Comparison of ENCODE assay signal across 8 mouse cellular contexts in genomic region chr3:95015891-95016531, GRCm38 (mm10). TPM values are rescaled to one million over a fixed set of nuclear protein-coding genes. Genes with fewer than 3 reads are reported as not detected.
DNase-seq lines count a peak whose midpoint lies in the region; ATAC-seq and TF ChIP-seq lines count a peak whose summit lies in the region.

No protein-coding gene starts in this region.

- peak; percentile 3; the same call in 1 of the 2 replicates for TF ChIP-seq CTCF in bone marrow, adult 2 months (IDR thresholded peaks at IDR 0.05; ENCODE audit: control insufficient read depth, insufficient read depth, low read length)
- no peak for TF ChIP-seq CTCF in midbrain, postnatal 0 days (IDR thresholded peaks at IDR 0.05)

- peak overlapping the region; percentile 96 for H3K27ac ChIP-seq in bone marrow, adult 2 months (ENCODE audit: control insufficient read depth, insufficient read depth, low read depth, low read length, poor library complexity)
- H3K27ac ChIP-seq in embryonic facial prominence, embryonic 15.5 days (replicated peaks), result peak overlapping the region; percentile 96
- H3K27ac ChIP-seq in limb, embryonic 14.5 days (replicated peaks; ENCODE audit: low read depth, low read length), result peak overlapping the region; percentile 96
- peak overlapping the region; percentile 98 for H3K27ac ChIP-seq in midbrain, postnatal 0 days (ENCODE audit: low read depth, low read length)

- peak overlapping the region; percentile 21 for H3K9ac ChIP-seq in embryonic facial prominence, embryonic 15.5 days
- peak overlapping the region; percentile 54 for H3K9ac ChIP-seq in limb, embryonic 14.5 days (ENCODE audit: low read depth, low read length, severe bottlenecking)
- peak overlapping the region; percentile 62 for H3K9ac ChIP-seq in midbrain, postnatal 0 days (replicated peaks; ENCODE audit: low read length, poor library complexity, severe bottlenecking)

- peak; percentile 71 for ATAC-seq in embryonic facial prominence, embryonic 15.5 days (ENCODE audit: insufficient number of reproducible peaks, low FRiP score, low TSS enrichment, low read depth)
- peak; percentile 79 for ATAC-seq in limb, embryonic 14.5 days (ENCODE audit: low FRiP score, low read depth)
- ATAC-seq in midbrain, postnatal 0 days (ENCODE audit: low FRiP score), result peak; percentile 88

- no peaks in the 10 kb centered on the region for H3K9me3 ChIP-seq in embryonic facial prominence, embryonic 15.5 days (replicated peaks)
- H3K9me3 ChIP-seq in limb, embryonic 14.5 days (ENCODE audit: control insufficient read depth, low read length), result no peaks in the 10 kb centered on the region
- H3K9me3 ChIP-seq in midbrain, postnatal 0 days (ENCODE audit: low read length), result no peaks in the 10 kb centered on the region

- under 1% methylated on average over 40 of the region's 40 CpGs for WGBS in bone marrow, adult 2 months
- under 1% methylated on average over 40 of the region's 40 CpGs for WGBS in embryonic facial prominence, embryonic 15.5 days
- under 1% methylated on average over 37 of the region's 40 CpGs for WGBS in limb, embryonic 14.5 days
- under 1% methylated on average over 40 of the region's 40 CpGs for WGBS in midbrain, postnatal 0 days

- peak overlapping the region; percentile 68 for H3K4me2 ChIP-seq in embryonic facial prominence, embryonic 15.5 days (replicated peaks)
- H3K4me2 ChIP-seq in limb, embryonic 14.5 days (replicated peaks; ENCODE audit: low read depth, low read length, severe bottlenecking), result peak overlapping the region; percentile 91
- H3K4me2 ChIP-seq in midbrain, postnatal 0 days (ENCODE audit: low read depth, low read length, poor library complexity, severe bottlenecking), result peak overlapping the region; percentile 50

- H3K4me1 ChIP-seq in bone marrow, adult 2 months (ENCODE audit: control insufficient read depth, insufficient read depth, low read length), result no peaks in the 10 kb centered on the region; the same call in 1 of the 2 replicates
- H3K4me1 ChIP-seq in embryonic facial prominence, embryonic 15.5 days, result peaks cover 25% of the 10 kb centered on the region
- peaks cover 18% of the 10 kb centered on the region; the same call in 1 of the 2 replicates for H3K4me1 ChIP-seq in limb, embryonic 14.5 days (ENCODE audit: control insufficient read depth, insufficient read depth, low read length)
- H3K4me1 ChIP-seq in midbrain, postnatal 0 days (ENCODE audit: insufficient read depth, low read length), result peaks cover 11% of the 10 kb centered on the region; the same call in 1 of the 2 replicates

- H3K4me3 ChIP-seq in bone marrow, adult 2 months (replicated peaks; ENCODE audit: control insufficient read depth, low read depth, low read length), result peak overlapping the region; percentile 87
- H3K4me3 ChIP-seq in embryonic facial prominence, embryonic 15.5 days (replicated peaks), result peak overlapping the region; percentile 89
- peak overlapping the region; percentile 83 for H3K4me3 ChIP-seq in limb, embryonic 14.5 days (replicated peaks; ENCODE audit: low read length)
- peak overlapping the region; percentile 65 for H3K4me3 ChIP-seq in midbrain, postnatal 0 days (ENCODE audit: low read depth, low read length)

- peak; percentile 46; the same call in 1 of the 2 replicates for TF ChIP-seq POLR2A in bone marrow, adult 2 months (IDR thresholded peaks at IDR 0.05; ENCODE audit: borderline replicate concordance, control insufficient read depth, low read depth, low read length)
- no peak for TF ChIP-seq POLR2A in limb, embryonic 14.5 days (IDR thresholded peaks at IDR 0.05; ENCODE audit: borderline replicate concordance, extremely low read depth, insufficient read depth, insufficient read length)

- no peaks in the 10 kb centered on the region for H3K27me3 ChIP-seq in embryonic facial prominence, embryonic 15.5 days
- H3K27me3 ChIP-seq in limb, embryonic 14.5 days (ENCODE audit: control insufficient read depth, insufficient read depth, low read length), result no peaks in the 10 kb centered on the region
- no peaks in the 10 kb centered on the region for H3K27me3 ChIP-seq in midbrain, postnatal 0 days (ENCODE audit: insufficient read depth, low read length)

- H3K36me3 ChIP-seq in embryonic facial prominence, embryonic 15.5 days, result peaks cover 15% of the 10 kb centered on the region
- peaks cover 14% of the 10 kb centered on the region for H3K36me3 ChIP-seq in limb, embryonic 14.5 days (ENCODE audit: control insufficient read depth, insufficient read depth, low read length)
- H3K36me3 ChIP-seq in midbrain, postnatal 0 days (ENCODE audit: insufficient read depth, low read length), result peaks cover 12% of the 10 kb centered on the region

- DNase-seq in 416B (ENCODE audit: low read depth), result peak; percentile 99
- peak; percentile 93 for DNase-seq in heart, adult 8-10 months (ENCODE audit: low spot score)
- peak; percentile 99 for DNase-seq in kidney, adult 9 months
- peak; percentile 91 for DNase-seq in limb, embryonic 14.5 days (ENCODE audit: low spot score)
- peak; percentile 96 for DNase-seq in midbrain, postnatal 0 days (ENCODE audit: low spot score)
- DNase-seq in spleen, postnatal 14 days (ENCODE audit: low spot score in 2 of 2), result peak; percentile 79 to 82

RNA-seq across cellular contexts. Expression of gene Zfp687, which starts 0.8 kb away (rescaled TPM):
- 10.6 and 21.1 TPM in 2 replicates for polyA plus RNA-seq in bone marrow, adult 2 months (2011; ENCODE audit: insufficient read depth, insufficient read length, low replicate concordance, missing spikeins)
- 21.4 and 25.2 TPM in 2 replicates for polyA plus RNA-seq in embryonic facial prominence, embryonic 15.5 days (2015; fragmentation: Nextera tagmentation; extraction: Ambion mirVana)
- 10 to 100 TPM in 3 of 4 experiments, 1 to 10 TPM in 1; 10.0 to 16.2 (median 12.6) TPM for total RNA-seq in heart, adult 8-10 months (2022)
- polyA plus RNA-seq in limb, embryonic 14.5 days (2012; rRNA removed), result 26.8 and 28.8 TPM in 2 replicates
- 18.8 and 23.2 TPM in 2 replicates for polyA plus RNA-seq in limb, embryonic 14.5 days (2014; fragmentation: Nextera tagmentation; extraction: Ambion mirVana)
- 25.7 and 30.0 TPM in 2 replicates for total RNA-seq in midbrain, postnatal 0 days (2014; rRNA removed)
- polyA plus RNA-seq in midbrain, postnatal 0 days (2015; fragmentation: Nextera tagmentation; extraction: Ambion mirVana), result 13.3 and 15.6 TPM in 2 replicates

RNA-seq across cellular contexts. Expression of gene Psmd4, which starts 26.4 kb away (rescaled TPM):
- polyA plus RNA-seq in bone marrow, adult 2 months (2011; ENCODE audit: insufficient read depth, insufficient read length, low replicate concordance, missing spikeins), result 288 and 328 TPM in 2 replicates
- 265 and 267 TPM in 2 replicates for polyA plus RNA-seq in embryonic facial prominence, embryonic 15.5 days (2015; fragmentation: Nextera tagmentation; extraction: Ambion mirVana)
- total RNA-seq in heart, adult 8-10 months (2022), result 100 to 1,000 TPM; 124 to 149 (median 127) TPM
- 249 and 282 TPM in 2 replicates for polyA plus RNA-seq in limb, embryonic 14.5 days (2012; rRNA removed)
- 258 and 280 TPM in 2 replicates for polyA plus RNA-seq in limb, embryonic 14.5 days (2014; fragmentation: Nextera tagmentation; extraction: Ambion mirVana)
- 179 and 200 TPM in 2 replicates for total RNA-seq in midbrain, postnatal 0 days (2014; rRNA removed)
- polyA plus RNA-seq in midbrain, postnatal 0 days (2015; fragmentation: Nextera tagmentation; extraction: Ambion mirVana), result 262 and 267 TPM in 2 replicates

RNA-seq across cellular contexts. Expression of gene Pi4kb, which starts 41.5 kb away (rescaled TPM):
- polyA plus RNA-seq in bone marrow, adult 2 months (2011; ENCODE audit: insufficient read depth, insufficient read length, low replicate concordance, missing spikeins), result 43.1 and 63.2 TPM in 2 replicates
- 24.3 and 29.0 TPM in 2 replicates for polyA plus RNA-seq in embryonic facial prominence, embryonic 15.5 days (2015; fragmentation: Nextera tagmentation; extraction: Ambion mirVana)
- 10 to 100 TPM; 26.4 to 29.4 (median 28.3) TPM for total RNA-seq in heart, adult 8-10 months (2022)
- 54.7 and 54.8 TPM in 2 replicates for polyA plus RNA-seq in limb, embryonic 14.5 days (2012; rRNA removed)
- polyA plus RNA-seq in limb, embryonic 14.5 days (2014; fragmentation: Nextera tagmentation; extraction: Ambion mirVana), result 30.4 and 35.6 TPM in 2 replicates
- total RNA-seq in midbrain, postnatal 0 days (2014; rRNA removed), result 55.0 and 60.7 TPM in 2 replicates
- polyA plus RNA-seq in midbrain, postnatal 0 days (2015; fragmentation: Nextera tagmentation; extraction: Ambion mirVana), result 21.0 and 24.3 TPM in 2 replicates

Comparison
In these comparisons a context has a peak if more than half of its experiments do, and no peak if none do; other contexts are left out.
1. Peak in every context shown above with its lines: DNase-seq, ATAC-seq, H3K4me3 ChIP-seq and H3K27ac ChIP-seq.